Mouse (Mus musculus) stomach, embryonic 14.5 days (tissue): ENCODE measurements around the gene Prrt2. TPM values are rescaled to one million over a fixed set of nuclear protein-coding genes. Genes with fewer than 3 reads are reported as not detected.
A peak's percentile ranks its signal among the peaks of the same experiment; 100 is the strongest.

Source experiments
- ATAC-seq: fragments of 200-750 bp; cut with Nextera tagmentation; 2 replicates; pipeline ENCODE4 v1.8.0; 2017; ENCODE audit warnings: low read depth, moderate TSS enrichment; ENCODE audit not compliant: insufficient number of reproducible peaks, insufficient read depth, low FRiP score
- H3K27ac ChIP-seq: fragments of 300-500 bp; sonication (generic); 2 replicates; pipeline ENCODE4 v1.5.1; 2014; ENCODE audit warnings: mild to moderate bottlenecking, low read length, moderate library complexity, mixed read lengths
- H3K27me3 ChIP-seq: fragments of 300-500 bp; sonication (generic); 2 replicates; pipeline ENCODE4 v1.6.1; 2014; ENCODE audit warnings: low read length, control low read depth, mixed read lengths; ENCODE audit not compliant: control insufficient read depth, insufficient read depth
- H3K36me3 ChIP-seq: fragments of 300-500 bp; sonication (generic); 2 replicates; pipeline ENCODE4 v1.6.1; 2014; ENCODE audit warnings: mild to moderate bottlenecking, control low read depth, low read length, moderate library complexity, mixed read lengths; ENCODE audit not compliant: control insufficient read depth, insufficient read depth
- H3K4me1 ChIP-seq: fragments of 300-500 bp; sonication (generic); 2 replicates; pipeline ENCODE4 v1.6.1; 2014; ENCODE audit warnings: low read length, control low read depth, mixed read lengths; ENCODE audit not compliant: control insufficient read depth, insufficient read depth
- H3K4me2 ChIP-seq: fragments of 300-500 bp; sonication (generic); replicated peaks from 2 replicates; pipeline ENCODE4 v1.6.1; 2014; ENCODE audit warnings: low read depth, low read length, control low read depth
- H3K4me3 ChIP-seq: fragments of 300-500 bp; sonication (generic); 2 replicates; pipeline ENCODE4 v1.5.1; 2014; ENCODE audit warnings: low read depth, low read length, control low read depth
- H3K9ac ChIP-seq: fragments of 300-500 bp; sonication (generic); replicated peaks from 2 replicates; pipeline ENCODE4 v1.6.1; 2014; ENCODE audit warnings: low read depth, mild to moderate bottlenecking, control low read depth, low read length, moderate library complexity, mixed read lengths
- H3K9me3 ChIP-seq: fragments of 300-500 bp; sonication (generic); 2 replicates; pipeline ENCODE4 v1.6.1; 2016; ENCODE audit warnings: low read depth, low read length, control low read depth; ENCODE audit not compliant: control insufficient read depth
- WGBS: fragments of 180-500 bp; shearing (Covaris S2); extraction: QIAGEN DNeasy Blood & Tissue Kit; methylation state at CpG from one replicate; pipeline ENCODE4 v1.1.7; 2014; 5-methylcytosine and 5-hydroxymethylcytosine counted together
- polyA plus RNA-seq: library from polyadenylated mRNA; unstranded; fragments of >200 nt; fragmentation: Nextera tagmentation; extraction: Ambion mirVana; gene quantifications from 2 replicates; pipeline ENCODE4 v1.2.1, GENCODE M21; 2014

Gene Prrt2
- polyA plus RNA-seq, 1 experiment from 2014 or later = 16.0 TPM

DNA sequence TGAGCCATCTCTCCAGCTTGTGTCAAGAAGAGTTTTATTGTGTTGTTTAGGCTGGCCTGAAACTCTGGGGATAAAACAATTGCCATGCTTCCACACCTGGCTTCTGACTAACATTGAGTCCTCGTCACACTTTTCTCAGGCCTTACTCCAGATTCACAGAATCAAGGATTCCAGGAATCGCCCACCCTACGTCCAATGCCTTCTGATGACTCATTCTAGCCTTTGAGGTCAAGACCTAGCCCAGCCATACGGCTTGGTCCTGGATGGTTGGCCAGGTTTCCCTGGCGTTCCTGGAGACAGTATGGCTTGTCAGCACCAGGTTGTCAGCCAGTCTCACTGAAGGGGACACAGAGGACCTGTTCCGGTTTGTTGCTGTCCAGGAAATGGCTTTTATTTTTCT, 8.6 kb downstream of the Prrt2 start:
- no peak overlapping the region for H3K4me3 ChIP-seq
- H3K27ac ChIP-seq = no peak overlapping the region
- H3K4me2 ChIP-seq = no peak overlapping the region
- H3K4me1 ChIP-seq = peaks cover 37% of the 10 kb centered on the region
- WGBS = 86% methylated on average over 6 of the region's 6 CpGs
- H3K27me3 ChIP-seq = no peaks in the 10 kb centered on the region
- H3K36me3 ChIP-seq = peaks cover 12% of the 10 kb centered on the region
- H3K9ac ChIP-seq = no peak overlapping the region
- no peaks in the 10 kb centered on the region for H3K9me3 ChIP-seq
- no peak for ATAC-seq

DNA sequence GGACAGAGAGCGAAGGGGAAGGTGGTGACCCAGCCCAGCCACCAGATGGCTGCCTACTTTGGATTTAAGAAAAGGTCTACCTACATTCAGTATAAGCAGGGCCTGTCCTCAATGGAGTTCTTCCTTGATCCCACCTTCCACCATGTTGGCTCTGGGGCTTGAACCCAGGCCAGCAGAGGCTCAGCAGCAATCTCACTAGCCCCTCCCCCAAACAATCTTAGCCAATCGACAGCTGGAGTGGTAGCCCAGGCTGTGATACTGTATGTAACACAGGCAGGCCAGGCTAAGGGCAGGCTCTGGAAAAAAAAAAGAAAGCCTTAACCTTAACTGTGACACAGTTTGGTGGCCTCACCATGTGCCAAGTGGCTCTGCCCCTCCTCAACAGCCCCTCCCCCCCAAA, 9.3 kb downstream of the Prrt2 start:
- no peak overlapping the region for H3K9ac ChIP-seq
- no peaks in the 10 kb centered on the region for H3K9me3 ChIP-seq
- ATAC-seq = no peak
- H3K4me1 ChIP-seq = peaks cover 37% of the 10 kb centered on the region
- H3K4me3 ChIP-seq = no peak overlapping the region
- no peak overlapping the region for H3K27ac ChIP-seq
- no peaks in the 10 kb centered on the region for H3K27me3 ChIP-seq
- 67% methylated on average over 2 of the region's 2 CpGs for WGBS
- H3K4me2 ChIP-seq = no peak overlapping the region
- peaks cover 12% of the 10 kb centered on the region for H3K36me3 ChIP-seq

GRCm38 (mm10) chr7:127011051-127011450, 10.0 kb downstream of the Prrt2 start:
- Histone ChIP-seq H3K9me3 (no peaks in the 10 kb centered on the region), H3K4me1 (peaks cover 35% of the 10 kb centered on the region), H3K27ac (no peak overlapping the region), H3K27me3 (no peaks in the 10 kb centered on the region), H3K36me3 (peaks cover 12% of the 10 kb centered on the region), H3K4me3 (no peak overlapping the region), H3K4me2 (no peak overlapping the region), H3K9ac (no peak overlapping the region)
- WGBS = 92% methylated on average over 2 of the region's 2 CpGs
- ATAC-seq = no peak

- H3K4me2 ChIP-seq = no peak overlapping the region
- 82% methylated on average over 17 of the region's 17 CpGs for WGBS
- peaks cover 21% of the 10 kb centered on the region for H3K4me1 ChIP-seq
- ATAC-seq = no peak
- no peaks in the 10 kb centered on the region for H3K9me3 ChIP-seq
- H3K27ac ChIP-seq = peak overlapping the region; percentile 91
- H3K27me3 ChIP-seq = no peaks in the 10 kb centered on the region
- H3K4me3 ChIP-seq = no peak overlapping the region
- no peak overlapping the region for H3K9ac ChIP-seq
- peaks cover 4% of the 10 kb centered on the region; the same call in 1 of the 2 replicates for H3K36me3 ChIP-seq
Observed at GRCm38 (mm10) chr7:127009307-127010085, 11.5 kb downstream of the Prrt2 start.

DNA sequence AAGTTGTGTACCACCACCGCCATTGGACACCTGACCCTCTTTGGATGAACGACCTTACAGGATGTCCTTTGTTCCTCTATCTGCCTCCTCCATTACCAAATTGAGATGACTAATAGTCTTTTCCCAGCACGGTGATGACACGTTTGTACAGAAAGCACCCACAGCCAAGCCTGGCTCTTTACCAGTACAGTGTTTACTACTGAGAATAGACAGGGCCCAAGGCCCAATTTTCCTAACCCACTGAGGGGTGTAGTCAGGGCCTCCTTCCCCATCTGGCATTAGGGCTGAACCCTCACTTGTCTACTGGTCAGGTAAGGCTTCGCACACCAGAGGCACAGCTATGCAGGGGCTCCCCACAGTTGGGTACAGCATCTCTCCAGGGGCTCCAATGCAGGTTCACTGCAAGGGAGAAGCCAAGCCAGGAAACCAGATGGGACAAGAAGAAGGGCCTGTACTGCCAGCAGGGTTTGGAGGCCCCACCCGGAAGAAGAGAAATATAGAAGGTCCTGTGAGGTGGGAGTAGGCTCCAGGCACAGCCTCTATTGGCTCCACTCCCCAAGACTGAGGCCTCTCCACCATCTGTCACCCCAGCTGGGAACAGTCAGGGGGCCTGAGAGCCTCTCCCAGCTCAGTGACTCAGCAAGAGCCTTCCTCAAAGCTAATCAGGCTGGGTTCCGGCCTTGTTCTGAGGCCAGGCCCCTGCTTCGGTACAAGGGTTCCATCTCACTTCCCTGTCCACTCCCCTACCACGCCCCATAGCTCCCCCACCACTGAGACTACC, 12.6 kb downstream of the Prrt2 start:
- WGBS = 41% methylated on average over 9 of the region's 9 CpGs
- peaks cover 4% of the 10 kb centered on the region; the same call in 1 of the 2 replicates for H3K36me3 ChIP-seq
- H3K4me3 ChIP-seq = no peak overlapping the region
- no peaks in the 10 kb centered on the region for H3K27me3 ChIP-seq
- no peaks in the 10 kb centered on the region for H3K9me3 ChIP-seq
- peaks cover 15% of the 10 kb centered on the region for H3K4me1 ChIP-seq
- peak overlapping the region; percentile 91 for H3K27ac ChIP-seq
- ATAC-seq = peak; percentile 94
- no peak overlapping the region for H3K9ac ChIP-seq
- H3K4me2 ChIP-seq = no peak overlapping the region

DNA sequence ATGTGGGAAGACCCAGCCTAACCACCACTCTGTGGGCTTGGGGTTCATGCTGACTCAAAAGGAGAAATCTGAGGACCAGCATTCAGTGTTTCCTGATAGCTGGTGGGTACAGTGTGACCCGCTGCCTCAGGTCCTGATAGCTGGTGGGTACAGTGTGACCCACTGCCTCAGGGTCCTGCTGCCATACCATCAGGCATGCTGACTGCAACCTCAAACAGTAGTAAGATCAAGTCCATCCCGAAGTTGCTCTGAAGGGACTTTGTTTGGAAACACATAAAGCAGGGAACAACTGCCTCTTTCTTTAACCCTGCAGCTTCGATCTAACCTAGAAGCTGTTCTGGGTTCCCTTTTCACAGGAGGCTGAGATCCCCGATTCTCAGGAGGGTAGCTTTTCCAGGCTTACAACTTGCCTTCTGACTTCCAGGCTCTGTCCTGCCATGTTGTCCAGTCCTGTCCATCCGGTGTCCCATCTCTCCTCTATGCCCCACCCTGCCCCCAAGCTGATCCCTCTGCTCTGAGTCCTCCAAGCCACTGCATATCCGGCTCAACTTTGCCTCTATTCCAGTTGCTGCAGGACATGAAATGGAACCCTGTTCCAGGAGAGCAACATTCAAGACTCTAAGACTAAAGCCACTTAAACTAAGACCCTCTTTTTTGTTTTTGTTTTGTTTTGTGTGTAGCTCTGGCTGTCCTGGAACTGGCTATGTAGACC, 13.5 kb downstream of the Prrt2 start:
- H3K4me1 ChIP-seq = peaks cover 15% of the 10 kb centered on the region
- H3K9ac ChIP-seq = no peak overlapping the region
- H3K27ac ChIP-seq = no peak overlapping the region; the same call in 1 of the 2 replicates
- H3K9me3 ChIP-seq = no peaks in the 10 kb centered on the region
- 84% methylated on average over 6 of the region's 6 CpGs for WGBS
- H3K4me3 ChIP-seq = no peak overlapping the region
- H3K36me3 ChIP-seq = no peaks in the 10 kb centered on the region; the same call in 1 of the 2 replicates
- H3K4me2 ChIP-seq = no peak overlapping the region
- H3K27me3 ChIP-seq = no peaks in the 10 kb centered on the region
- ATAC-seq = no peak

- ATAC-seq = no peak
- H3K9ac ChIP-seq = no peak overlapping the region
- H3K4me3 ChIP-seq = no peak overlapping the region
- H3K4me1 ChIP-seq = peaks cover 12% of the 10 kb centered on the region
- no peaks in the 10 kb centered on the region for H3K9me3 ChIP-seq
- WGBS = 81% methylated on average over 4 of the region's 4 CpGs
- H3K4me2 ChIP-seq = no peak overlapping the region
- H3K27me3 ChIP-seq = no peaks in the 10 kb centered on the region
- no peak overlapping the region for H3K27ac ChIP-seq
- H3K36me3 ChIP-seq = no peaks in the 10 kb centered on the region
Observed at GRCm38 (mm10) chr7:127004122-127004875, 16.7 kb downstream of the Prrt2 start.

GRCm38 (mm10) chr7:127003620-127004019, 17.4 kb downstream of the Prrt2 start:
- peaks cover 5% of the 10 kb centered on the region for H3K4me1 ChIP-seq
- no peak overlapping the region for H3K4me3 ChIP-seq
- H3K36me3 ChIP-seq = no peaks in the 10 kb centered on the region
- ATAC-seq = no peak
- no peak overlapping the region for H3K27ac ChIP-seq
- H3K9ac ChIP-seq = no peak overlapping the region
- no peak overlapping the region for H3K4me2 ChIP-seq
- 81% methylated on average over 5 of the region's 5 CpGs for WGBS
- no peaks in the 10 kb centered on the region for H3K9me3 ChIP-seq
- H3K27me3 ChIP-seq = no peaks in the 10 kb centered on the region
